Mouse (Mus musculus) intestine, postnatal 0 days (tissue): ENCODE measurements around the gene Wdr83os. TPM values are rescaled to one million over a fixed set of nuclear protein-coding genes. Genes with fewer than 3 reads are reported as not detected.

Source experiments
- ATAC-seq: fragments of 200-750 bp; cut with Nextera tagmentation; 2 replicates; pipeline ENCODE4 v1.8.0; 2017; ENCODE audit warnings: mild to moderate bottlenecking, moderate TSS enrichment, moderate library complexity
- H3K27ac ChIP-seq: fragments of 300-500 bp; sonication (generic); 2 replicates; pipeline ENCODE4 v1.5.1; 2014; ENCODE audit warnings: mild to moderate bottlenecking, low read depth, low read length, moderate library complexity
- H3K27me3 ChIP-seq: fragments of 300-500 bp; sonication (generic); replicated peaks from 2 replicates; pipeline ENCODE4 v1.6.1; 2014; ENCODE audit warnings: low read length, mixed read lengths; ENCODE audit not compliant: control insufficient read depth, insufficient read depth
- H3K36me3 ChIP-seq: fragments of 300-500 bp; sonication (generic); 2 replicates; pipeline ENCODE4 v1.6.1; 2014; ENCODE audit warnings: mild to moderate bottlenecking, moderate library complexity; ENCODE audit not compliant: control insufficient read depth, insufficient read depth
- H3K4me1 ChIP-seq: fragments of 300-500 bp; sonication (generic); replicated peaks from 2 replicates; pipeline ENCODE4 v1.6.1; 2014; ENCODE audit warnings: antibody characterized with exemption, low read length, mixed read lengths; ENCODE audit not compliant: control insufficient read depth, insufficient read depth
- H3K4me2 ChIP-seq: fragments of 300-500 bp; sonication (generic); replicated peaks from 2 replicates; pipeline ENCODE4 v1.6.1; 2014; ENCODE audit warnings: low read depth, mild to moderate bottlenecking, moderate library complexity
- H3K4me3 ChIP-seq: fragments of 300-500 bp; sonication (generic); 2 replicates; pipeline ENCODE4 v1.5.1; 2014; ENCODE audit warnings: low read depth, low read length
- H3K9ac ChIP-seq: fragments of 300-500 bp; sonication (generic); 2 replicates; pipeline ENCODE4 v1.6.1; 2014; ENCODE audit warnings: mild to moderate bottlenecking, low read depth, low read length
- H3K9me3 ChIP-seq: fragments of 300-500 bp; sonication (generic); 2 replicates; pipeline ENCODE4 v1.6.1; 2016; ENCODE audit warnings: mixed run types; ENCODE audit not compliant: control insufficient read depth
- CTCF ChIP-seq: sonication (generic); IDR thresholded peaks from 2 replicates; pipeline ENCODE4 v1.5.1; 2016; ENCODE audit warnings: low read depth, mild to moderate bottlenecking, control low read depth, antibody characterized with exemption, moderate library complexity
- WGBS: fragments of 180-500 bp; shearing (Covaris S2); extraction: QIAGEN DNeasy Blood & Tissue Kit; methylation state at CpG from one replicate; pipeline ENCODE4 v1.1.7; 2014; 5-methylcytosine and 5-hydroxymethylcytosine counted together
- polyA plus RNA-seq: library from polyadenylated mRNA; unstranded; fragments of >200 nt; fragmentation: Nextera tagmentation; extraction: Ambion mirVana; gene quantifications from 2 replicates; pipeline ENCODE4 v1.2.1, GENCODE M21; 2015

Wdr83os gene
- polyA plus RNA-seq, 1 experiment from 2014 or later = 93.1 TPM

DNA sequence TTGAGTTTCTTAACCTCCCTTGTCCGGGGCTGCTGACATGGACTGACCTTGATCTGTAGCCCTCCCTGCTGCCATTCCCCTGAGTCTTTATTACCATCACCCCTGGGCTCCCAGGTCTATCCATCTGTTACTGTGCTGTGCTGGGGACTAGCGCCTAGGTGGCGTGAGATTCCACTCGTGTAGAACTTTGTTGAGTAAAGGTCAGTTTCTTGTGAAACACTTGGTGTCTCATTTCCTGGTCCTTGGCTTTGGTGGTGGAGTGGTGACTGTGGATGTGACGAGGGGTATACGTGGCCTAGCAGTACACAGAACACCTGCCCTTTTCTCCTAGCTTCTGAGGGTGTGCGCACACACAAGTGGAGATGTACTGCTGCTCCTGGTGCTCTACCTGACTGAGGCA lies 23.2 kb upstream of the Wdr83os start:
- WGBS = 59% methylated on average over 7 of the region's 7 CpGs
- H3K27ac ChIP-seq = no peak overlapping the region
- H3K36me3 ChIP-seq = peaks cover 33% of the 10 kb centered on the region
- no peak overlapping the region for H3K4me2 ChIP-seq
- no peak for ATAC-seq
- no peaks in the 10 kb centered on the region for H3K9me3 ChIP-seq
- no peak overlapping the region for H3K4me3 ChIP-seq
- 0 out of 2 replicates have a peak, but pooled peaks have one; percentile 19 for TF ChIP-seq CTCF
- no peak overlapping the region for H3K9ac ChIP-seq
- no peaks in the 10 kb centered on the region for H3K27me3 ChIP-seq
- 0 out of 2 replicates have a peak, but pooled peaks cover 6% of the 10 kb centered on the region for H3K4me1 ChIP-seq

DNA sequence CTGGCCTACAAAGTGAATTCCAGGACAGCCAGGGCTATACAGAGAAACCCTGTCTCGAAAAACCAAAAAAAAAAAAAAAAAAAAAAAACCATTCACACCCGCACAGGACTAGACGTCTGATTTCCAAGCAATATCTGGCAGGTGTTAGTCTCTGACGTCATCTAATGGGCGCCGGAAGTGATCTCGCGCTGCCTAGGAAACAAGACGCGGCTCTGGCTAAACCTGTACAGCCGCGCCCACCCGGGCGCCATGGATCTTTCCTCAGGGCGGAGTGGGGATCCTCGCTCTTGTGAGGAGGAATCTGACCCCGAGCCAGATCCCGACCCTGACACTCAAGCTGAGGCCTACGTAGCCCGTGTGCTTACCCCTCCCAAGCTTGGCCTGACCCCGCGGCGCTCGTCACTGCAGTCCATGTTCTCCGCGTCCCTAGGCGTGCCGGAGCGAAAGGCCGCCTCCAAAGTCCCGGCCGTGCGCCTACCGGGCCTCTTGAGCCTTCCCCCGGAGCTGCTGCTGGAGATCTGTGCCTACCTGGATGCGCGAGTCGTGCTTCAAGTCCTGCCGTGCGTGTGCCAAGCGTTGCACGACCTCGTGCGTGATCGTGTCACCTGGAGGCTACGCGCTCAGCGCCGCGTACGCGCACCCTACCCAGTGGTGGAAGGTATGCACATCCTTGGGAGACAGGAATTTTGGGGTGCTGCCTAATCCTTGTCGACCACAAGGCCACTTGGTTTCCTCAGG lies 20.5 kb upstream of the Wdr83os start, which contains the start of gene Fbxw9:
Gene Fbxw9, plus strand, starts transcription at position 177 of the 738 bp plus-strand sequence.
- Histone ChIP-seq H3K4me1 (0 out of 2 replicates have a peak, but pooled peaks cover 6% of the 10 kb centered on the region), H3K27me3 (no peaks in the 10 kb centered on the region), H3K36me3 (peaks cover 6% of the 10 kb centered on the region; the same call in 1 of the 2 replicates), H3K4me3 (peak within 1 kb of the TSS; percentile 65), H3K9ac (peak within 1 kb of the TSS; percentile 65), H3K9me3 (no peaks in the 10 kb centered on the region), H3K27ac (no peak within 1 kb of the TSS; the same call in 1 of the 2 replicates), H3K4me2 (peak within 1 kb of the TSS; percentile 93)
- no peak for TF ChIP-seq CTCF
- ATAC-seq = peak; percentile 85
- WGBS = under 1% methylated on average over 52 of the region's 53 CpGs

DNA sequence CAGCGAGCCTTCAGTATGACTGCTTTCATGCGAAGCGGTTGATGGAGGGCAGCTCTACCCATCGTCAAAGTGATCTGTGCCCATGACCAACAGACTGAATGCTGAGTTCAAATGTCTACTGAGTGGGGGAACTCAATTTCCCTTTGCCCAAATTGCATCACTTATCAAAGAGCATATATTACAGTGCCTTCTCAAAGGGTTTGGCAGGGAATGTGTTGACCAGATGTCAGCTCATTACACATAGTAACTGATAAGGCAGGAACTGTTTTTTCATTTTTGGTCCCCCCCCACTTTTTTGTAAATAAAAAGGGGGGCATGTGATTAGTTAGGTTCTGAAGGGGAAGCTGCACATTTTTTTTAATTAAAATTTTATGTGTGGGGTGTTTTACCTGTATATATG lies 17.9 kb upstream of the Wdr83os start:
- H3K36me3 ChIP-seq = peaks cover 19% of the 10 kb centered on the region; the same call in 1 of the 2 replicates
- no peak for TF ChIP-seq CTCF
- H3K9me3 ChIP-seq = no peaks in the 10 kb centered on the region
- 0 out of 2 replicates have a peak, but pooled peaks cover 10% of the 10 kb centered on the region for H3K4me1 ChIP-seq
- H3K9ac ChIP-seq = no peak overlapping the region
- no peak overlapping the region for H3K4me2 ChIP-seq
- H3K27ac ChIP-seq = no peak overlapping the region
- ATAC-seq = no peak
- 96% methylated on average over 4 of the region's 4 CpGs for WGBS
- no peak overlapping the region for H3K4me3 ChIP-seq
- H3K27me3 ChIP-seq = no peaks in the 10 kb centered on the region

DNA sequence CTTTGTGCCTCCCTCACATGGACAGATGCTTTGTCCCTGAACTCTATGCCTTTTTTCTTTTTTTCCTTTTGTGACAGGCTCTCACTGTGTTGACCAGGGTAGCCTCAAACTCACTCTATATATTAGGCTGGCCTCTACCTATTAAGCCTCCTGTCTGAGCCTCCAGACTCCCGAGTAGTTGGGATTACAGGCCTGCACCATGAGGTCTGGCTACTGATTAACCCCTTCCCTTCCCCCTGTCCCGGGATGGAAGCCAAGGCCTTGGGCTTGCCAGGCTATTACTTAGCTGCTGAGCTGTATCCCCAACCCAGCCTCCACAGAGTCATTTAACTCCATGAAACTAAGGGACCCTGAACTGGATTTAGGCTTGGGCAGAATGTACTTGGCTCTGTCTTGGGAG lies 15.3 kb upstream of the Wdr83os start:
- H3K27me3 ChIP-seq = no peaks in the 10 kb centered on the region
- WGBS = 19% methylated on average over 2 of the region's 2 CpGs
- ATAC-seq = peak; percentile 50
- TF ChIP-seq CTCF = no peak
- 0 out of 2 replicates have a peak overlapping the region, but pooled peaks have one; percentile 9 for H3K4me2 ChIP-seq
- 0 out of 2 replicates have a peak, but pooled peaks cover 10% of the 10 kb centered on the region for H3K4me1 ChIP-seq
- no peaks in the 10 kb centered on the region for H3K9me3 ChIP-seq
- peak overlapping the region; percentile 78 for H3K27ac ChIP-seq
- H3K9ac ChIP-seq = no peak overlapping the region
- H3K4me3 ChIP-seq = no peak overlapping the region
- H3K36me3 ChIP-seq = peaks cover 23% of the 10 kb centered on the region; the same call in 1 of the 2 replicates

DNA sequence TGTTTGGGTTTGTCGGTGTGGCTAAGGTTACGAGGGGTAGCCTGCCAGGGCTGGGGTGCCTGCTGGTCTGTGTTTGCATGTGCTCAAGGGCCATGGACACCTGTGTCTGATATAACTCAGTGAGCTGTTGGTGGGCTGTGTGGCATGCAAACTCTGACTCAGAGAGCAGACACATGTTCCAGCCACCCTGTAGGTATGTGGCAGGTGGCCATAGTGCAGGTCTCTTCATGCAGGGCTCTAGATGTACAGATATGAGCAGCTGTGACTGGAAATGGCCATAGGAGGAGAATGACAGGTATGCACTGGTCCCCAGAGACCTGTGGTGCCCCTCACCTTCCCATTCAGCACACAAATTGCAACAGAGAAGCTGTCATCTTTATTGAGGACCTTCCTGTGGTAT lies 13.4 kb upstream of the Wdr83os start:
- no peaks in the 10 kb centered on the region for H3K9me3 ChIP-seq
- no peak overlapping the region for H3K4me3 ChIP-seq
- TF ChIP-seq CTCF = no peak
- H3K4me1 ChIP-seq = 0 out of 2 replicates have a peak, but pooled peaks cover 6% of the 10 kb centered on the region
- H3K27me3 ChIP-seq = no peaks in the 10 kb centered on the region
- H3K9ac ChIP-seq = no peak overlapping the region
- H3K36me3 ChIP-seq = peaks cover 23% of the 10 kb centered on the region; the same call in 1 of the 2 replicates
- ATAC-seq = no peak
- H3K27ac ChIP-seq = no peak overlapping the region
- 85% methylated on average over 2 of the region's 2 CpGs for WGBS
- H3K4me2 ChIP-seq = no peak overlapping the region

DNA sequence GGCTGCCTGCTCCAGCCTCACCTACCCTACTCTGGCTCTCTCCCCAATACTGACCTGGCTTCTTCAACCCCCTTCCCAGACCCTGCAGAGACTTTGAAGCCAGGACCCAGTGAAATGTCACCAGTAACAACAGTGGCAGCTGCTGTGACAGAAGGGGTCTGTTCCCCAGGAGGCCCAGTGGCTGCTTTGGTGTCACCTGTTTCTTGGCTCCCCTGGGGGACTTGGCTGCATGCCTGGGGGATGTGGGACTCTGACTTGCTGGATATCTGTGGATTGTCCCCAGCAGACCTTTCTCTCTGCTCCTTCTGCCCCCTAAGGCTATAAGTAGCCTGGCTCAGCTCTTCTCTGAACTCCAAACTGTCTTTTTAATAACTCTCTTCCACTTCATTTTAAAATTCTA lies 12.6 kb upstream of the Wdr83os start, which contains the start of gene Gm5741:
Gene Gm5741, minus strand, starts transcription at position 1 of the 400 bp plus-strand sequence.
- Histone ChIP-seq H3K9ac (no peak within 1 kb of the TSS), H3K36me3 (peaks cover 23% of the 10 kb centered on the region; the same call in 1 of the 2 replicates), H3K27ac (no peak within 1 kb of the TSS), H3K4me1 (0 out of 2 replicates have a peak, but pooled peaks cover 6% of the 10 kb centered on the region), H3K4me3 (no peak within 1 kb of the TSS), H3K27me3 (no peaks in the 10 kb centered on the region), H3K9me3 (no peaks in the 10 kb centered on the region), H3K4me2 (no peak within 1 kb of the TSS)
- no peak for TF ChIP-seq CTCF
- no peak for ATAC-seq
